Mouse (Mus musculus): Measurements from ENCODE around the gene Smurf2. TPM values are rescaled to one million over a fixed set of nuclear protein-coding genes. Genes with fewer than 3 reads are reported as not detected.

Gene Smurf2
- polyA plus RNA-seq, 1 experiment from 2014 or later = 16.5 TPM

GRCm38 (mm10) chr11:106937306-106937705, 16.8 kb upstream of the Smurf2 start:
- Histone ChIP-seq H3K9me3 (no peaks in the 10 kb centered on the region), H3K4me1 (no peaks in the 10 kb centered on the region; the same call in 1 of the 2 replicates), H3K36me3 (no peaks in the 10 kb centered on the region), H3K4me3 (no peak overlapping the region), H3K4me2 (no peak overlapping the region), H3K27me3 (no peaks in the 10 kb centered on the region), H3K9ac (no peak overlapping the region), H3K27ac (no peak overlapping the region)
- no peak for ATAC-seq (ENCODE audit: insufficient number of reproducible peaks, insufficient read depth, low FRiP score, low TSS enrichment, low read depth)
- 85% methylated on average over 5 of the region's 5 CpGs for WGBS

- no peaks in the 10 kb centered on the region for H3K36me3 ChIP-seq
- H3K9ac ChIP-seq = no peak overlapping the region
- peak overlapping the region; percentile 66; the same call in 1 of the 2 replicates for H3K27ac ChIP-seq
- no peaks in the 10 kb centered on the region for H3K9me3 ChIP-seq
- 30% methylated on average over 9 of the region's 9 CpGs for WGBS
- H3K4me1 ChIP-seq = peaks cover 6% of the 10 kb centered on the region
- no peaks in the 10 kb centered on the region for H3K27me3 ChIP-seq
- H3K4me2 ChIP-seq = peak overlapping the region; percentile 9; the same call in 1 of the 2 replicates
- no peak for ATAC-seq (ENCODE audit: insufficient number of reproducible peaks, insufficient read depth, low FRiP score, low TSS enrichment, low read depth)
- no peak overlapping the region for H3K4me3 ChIP-seq
Observed at GRCm38 (mm10) chr11:106930366-106930765, 9.9 kb upstream of the Smurf2 start.

GRCm38 (mm10) chr11:106928935-106929334, 8.4 kb upstream of the Smurf2 start:
- Histone ChIP-seq H3K36me3 (no peaks in the 10 kb centered on the region), H3K9ac (no peak overlapping the region), H3K27me3 (no peaks in the 10 kb centered on the region), H3K9me3 (no peaks in the 10 kb centered on the region), H3K4me3 (no peak overlapping the region), H3K4me2 (no peak overlapping the region), H3K27ac (no peak overlapping the region), H3K4me1 (peaks cover 6% of the 10 kb centered on the region)
- ATAC-seq (ENCODE audit: insufficient number of reproducible peaks, insufficient read depth, low FRiP score, low TSS enrichment, low read depth) = no peak
- WGBS = 52% methylated on average over 2 of the region's 2 CpGs

GRCm38 (mm10) chr11:106927950-106928349, 7.4 kb upstream of the Smurf2 start:
- H3K27ac ChIP-seq = no peak overlapping the region
- peaks cover 6% of the 10 kb centered on the region; the same call in 1 of the 2 replicates for H3K4me1 ChIP-seq
- no peaks in the 10 kb centered on the region for H3K36me3 ChIP-seq
- WGBS = 93% methylated on average over 5 of the region's 5 CpGs
- no peaks in the 10 kb centered on the region for H3K27me3 ChIP-seq
- no peak overlapping the region for H3K4me2 ChIP-seq
- no peak overlapping the region for H3K4me3 ChIP-seq
- ATAC-seq (ENCODE audit: insufficient number of reproducible peaks, insufficient read depth, low FRiP score, low TSS enrichment, low read depth) = no peak
- no peaks in the 10 kb centered on the region for H3K9me3 ChIP-seq
- no peak overlapping the region for H3K9ac ChIP-seq

GRCm38 (mm10) chr11:106927226-106927625, 6.7 kb upstream of the Smurf2 start:
- WGBS = 90% methylated on average over 5 of the region's 5 CpGs
- no peaks in the 10 kb centered on the region for H3K27me3 ChIP-seq
- H3K4me3 ChIP-seq = no peak overlapping the region
- no peak for ATAC-seq (ENCODE audit: insufficient number of reproducible peaks, insufficient read depth, low FRiP score, low TSS enrichment, low read depth)
- H3K4me2 ChIP-seq = no peak overlapping the region
- no peaks in the 10 kb centered on the region for H3K36me3 ChIP-seq
- peaks cover 6% of the 10 kb centered on the region; the same call in 1 of the 2 replicates for H3K4me1 ChIP-seq
- H3K9me3 ChIP-seq = no peaks in the 10 kb centered on the region
- no peak overlapping the region for H3K27ac ChIP-seq
- no peak overlapping the region for H3K9ac ChIP-seq

- no peaks in the 10 kb centered on the region for H3K36me3 ChIP-seq
- H3K4me2 ChIP-seq = no peak overlapping the region
- 77% methylated on average over 4 of the region's 4 CpGs for WGBS
- no peak for ATAC-seq (ENCODE audit: insufficient number of reproducible peaks, insufficient read depth, low FRiP score, low TSS enrichment, low read depth)
- H3K27me3 ChIP-seq = no peaks in the 10 kb centered on the region
- peaks cover 6% of the 10 kb centered on the region; the same call in 1 of the 2 replicates for H3K4me1 ChIP-seq
- no peaks in the 10 kb centered on the region for H3K9me3 ChIP-seq
- no peak overlapping the region for H3K4me3 ChIP-seq
- no peak overlapping the region for H3K9ac ChIP-seq
- no peak overlapping the region for H3K27ac ChIP-seq
Observed at GRCm38 (mm10) chr11:106926732-106927131, 6.2 kb upstream of the Smurf2 start.

GRCm38 (mm10) chr11:106919612-106920550, 634 bp downstream of the Smurf2 start:
- Histone ChIP-seq H3K27me3 (no peaks in the 10 kb centered on the region), H3K27ac (peak overlapping the region; percentile 95), H3K9me3 (no peaks in the 10 kb centered on the region), H3K36me3 (no peaks in the 10 kb centered on the region), H3K4me1 (peaks cover 22% of the 10 kb centered on the region), H3K9ac (peak overlapping the region; percentile 97), H3K4me2 (peak overlapping the region; percentile 77), H3K4me3 (peak overlapping the region; percentile 92)
- 0% methylated on average over 71 of the region's 87 CpGs for whole genome bisulfite sequencing
- ATAC-seq (ENCODE audit: insufficient number of reproducible peaks, insufficient read depth, low FRiP score, low TSS enrichment, low read depth) = peak; percentile 84

GRCm38 (mm10) chr11:106918901-106919300, 1.6 kb downstream of the Smurf2 start:
- Histone ChIP-seq H3K4me3 (peak overlapping the region; percentile 92), H3K27ac (peak overlapping the region; percentile 95; the same call in 1 of the 2 replicates), H3K9me3 (no peaks in the 10 kb centered on the region)

GRCm38 (mm10) chr11:106911257-106911656, 9.3 kb downstream of the Smurf2 start:
- H3K9me3 ChIP-seq = no peaks in the 10 kb centered on the region
- no peak overlapping the region for H3K27ac ChIP-seq
- no peak overlapping the region for H3K9ac ChIP-seq
- H3K27me3 ChIP-seq = no peaks in the 10 kb centered on the region
- no peak overlapping the region for H3K4me3 ChIP-seq
- H3K4me2 ChIP-seq = no peak overlapping the region
- H3K36me3 ChIP-seq = no peaks in the 10 kb centered on the region
- no peak for ATAC-seq (ENCODE audit: insufficient number of reproducible peaks, insufficient read depth, low FRiP score, low TSS enrichment, low read depth)
- H3K4me1 ChIP-seq = peaks cover 3% of the 10 kb centered on the region; the same call in 1 of the 2 replicates

More at GRCm38 (mm10) chr11:106918901-106919300, 1.6 kb downstream of the Smurf2 start:
- no peak for ATAC-seq (ENCODE audit: insufficient number of reproducible peaks, insufficient read depth, low FRiP score, low TSS enrichment, low read depth)
- Histone ChIP-seq H3K27me3 (no peaks in the 10 kb centered on the region), H3K9ac (peak overlapping the region; percentile 97), H3K4me1 (peaks cover 22% of the 10 kb centered on the region), H3K4me2 (peak overlapping the region; percentile 77), H3K36me3 (no peaks in the 10 kb centered on the region)
- WGBS = 18% methylated on average over 8 of the region's 8 CpGs

GRCm38 (mm10) chr11:106908016-106908415, 12.5 kb downstream of the Smurf2 start:
- no peaks in the 10 kb centered on the region for H3K9me3 ChIP-seq
- no peaks in the 10 kb centered on the region for H3K27me3 ChIP-seq
- ATAC-seq (ENCODE audit: insufficient number of reproducible peaks, insufficient read depth, low FRiP score, low TSS enrichment, low read depth) = no peak
- H3K4me2 ChIP-seq = no peak overlapping the region
- H3K36me3 ChIP-seq = 0 out of 2 replicates have a peak, but pooled peaks cover 3% of the 10 kb centered on the region
- no peaks in the 10 kb centered on the region for H3K4me1 ChIP-seq
- no peak overlapping the region for H3K27ac ChIP-seq
- no peak overlapping the region for H3K9ac ChIP-seq
- no peak overlapping the region for H3K4me3 ChIP-seq

GRCm38 (mm10) chr11:106907253-106907652, 13.3 kb downstream of the Smurf2 start:
- ATAC-seq (ENCODE audit: insufficient number of reproducible peaks, insufficient read depth, low FRiP score, low TSS enrichment, low read depth) = no peak
- 87% methylated on average over 1 of the region's 1 CpGs for WGBS

GRCm38 (mm10) chr11:106905707-106906106, 14.8 kb downstream of the Smurf2 start:
- ATAC-seq (ENCODE audit: insufficient number of reproducible peaks, insufficient read depth, low FRiP score, low TSS enrichment, low read depth) = no peak
- Histone ChIP-seq H3K27me3 (no peaks in the 10 kb centered on the region), H3K9ac (no peak overlapping the region), H3K4me2 (no peak overlapping the region), H3K36me3 (0 out of 2 replicates have a peak, but pooled peaks cover 3% of the 10 kb centered on the region), H3K27ac (no peak overlapping the region), H3K4me1 (0 out of 2 replicates have a peak, but pooled peaks cover 3% of the 10 kb centered on the region), H3K4me3 (no peak overlapping the region), H3K9me3 (no peaks in the 10 kb centered on the region)
- WGBS = 92% methylated on average over 4 of the region's 4 CpGs

More at GRCm38 (mm10) chr11:106907253-106907652, 13.3 kb downstream of the Smurf2 start:
- Histone ChIP-seq H3K36me3 (0 out of 2 replicates have a peak, but pooled peaks cover 3% of the 10 kb centered on the region), H3K9me3 (no peaks in the 10 kb centered on the region), H3K4me2 (no peak overlapping the region), H3K4me3 (no peak overlapping the region), H3K9ac (no peak overlapping the region), H3K27me3 (no peaks in the 10 kb centered on the region), H3K4me1 (no peaks in the 10 kb centered on the region), H3K27ac (no peak overlapping the region)
